Mouse (Mus musculus) CH12.LX (cell line): ENCODE measurements at regions not wholly inside any gene's neighbourhood (a gene's known extent, or its start where the extent isn't known, plus 50 kb on each side); places are given as distances from the start of the nearest gene placed in this dataset.

Source experiments
- DNase-seq: peaks from one replicate; pipeline ENCODE4 v3.0.0-alpha.2; 2013; ENCODE audit errors: extremely low read depth
- H3K27ac ChIP-seq: 2 replicates; pipeline ENCODE4 v1.5.1; 2012; ENCODE audit warnings: low read depth, mild to moderate bottlenecking, control low read depth, moderate library complexity; ENCODE audit not compliant: insufficient read depth
- H3K27me3 ChIP-seq: replicated peaks from 2 replicates; pipeline ENCODE3; 2012; ENCODE audit warnings: inconsistent platforms
- H3K36me3 ChIP-seq, 2 experiments: replicated peaks in 1 of 2; 2 replicates each; pipeline versions ENCODE3 to v1.6.1; 2012; ENCODE audit warnings: inconsistent platforms in 1 of 2, low read length in 1 of 2, mild to moderate bottlenecking in 1 of 2, mixed read lengths in 1 of 2, moderate library complexity in 1 of 2; ENCODE audit not compliant: control insufficient read depth in 1 of 2, insufficient read depth in 1 of 2
- H3K4me1 ChIP-seq, 2 experiments: 2 replicates each; pipeline ENCODE4 v1.6.1; 2012; ENCODE audit warnings: inconsistent platforms in 1 of 2, moderate library complexity in 1 of 2; ENCODE audit not compliant: insufficient read depth in 2 of 2, control insufficient read depth in 1 of 2
- H3K4me2 ChIP-seq: 2 replicates; pipeline ENCODE4 v1.6.1; 2012; ENCODE audit warnings: low read depth, mild to moderate bottlenecking, control low read depth; ENCODE audit not compliant: poor library complexity, insufficient read depth, severe bottlenecking
- H3K4me3 ChIP-seq, 3 experiments: fragments of 150-350 bp in 1 of 3; sonication (generic) in 1 of 3; replicated peaks in 1 of 3; 2 replicates each; pipeline versions ENCODE3 to v1.5.1; 2011 to 2012; ENCODE audit warnings: low read depth in 2 of 3, low read length in 2 of 3, mild to moderate bottlenecking in 2 of 3, moderate library complexity in 2 of 3, control low read depth in 1 of 3, improper control_type of control experiment in 1 of 3, inconsistent platforms in 1 of 3, mixed read lengths in 1 of 3; ENCODE audit not compliant: poor library complexity in 1 of 3
- H3K79me2 ChIP-seq: replicated peaks from 2 replicates; pipeline ENCODE4 v1.6.1; 2012; ENCODE audit warnings: mild to moderate bottlenecking, moderate library complexity; ENCODE audit not compliant: control insufficient read depth, poor library complexity, insufficient read depth, severe bottlenecking; ENCODE audit errors: extremely low read depth
- H3K9ac ChIP-seq: 2 replicates; pipeline ENCODE4 v1.6.1; 2012; ENCODE audit warnings: low read depth, mild to moderate bottlenecking, control low read depth, moderate library complexity; ENCODE audit not compliant: insufficient read depth
- H3K9me3 ChIP-seq: replicated peaks from 2 replicates; pipeline ENCODE3; 2012; ENCODE audit warnings: low read length, inconsistent platforms, mixed read lengths
- BHLHE40 ChIP-seq: IDR thresholded peaks from 2 replicates; pipeline ENCODE4 v1.6.1; 2011; ENCODE audit warnings: mild to moderate bottlenecking, low read depth, low read length, improper control_type of control experiment
- CHD2 ChIP-seq: IDR thresholded peaks from 2 replicates; pipeline ENCODE4 v1.6.1; 2011; ENCODE audit warnings: low read length, improper control_type of control experiment
- CTCF ChIP-seq, 2 experiments: IDR thresholded peaks in 1 of 2; conservative IDR thresholded peaks in 1 of 2; 2 replicates each; pipeline ENCODE4 v1.5.1; 2011 to 2012; ENCODE audit warnings: low read depth in 2 of 2, low read length in 2 of 2, improper control_type of control experiment in 1 of 2, inconsistent platforms in 1 of 2, mild to moderate bottlenecking in 1 of 2, moderate library complexity in 1 of 2
- E2F4 ChIP-seq: IDR thresholded peaks from 2 replicates; pipeline ENCODE4 v1.6.1; 2011; ENCODE audit warnings: low read depth, low read length, improper control_type of control experiment; ENCODE audit not compliant: insufficient replicate concordance
- GABPA ChIP-seq: IDR thresholded peaks from 2 replicates; pipeline ENCODE4 v1.6.1; 2012; ENCODE audit warnings: low read depth, low read length, improper control_type of control experiment, inconsistent platforms; ENCODE audit not compliant: insufficient replicate concordance
- JUND ChIP-seq: conservative IDR thresholded peaks from 2 replicates; pipeline ENCODE4 v1.6.1; 2011; ENCODE audit warnings: low read depth, low read length, improper control_type of control experiment
- KAT2A ChIP-seq: IDR thresholded peaks from 2 replicates; pipeline ENCODE4 v1.6.1; 2012; ENCODE audit warnings: low read length, improper control_type of control experiment, inconsistent platforms; ENCODE audit not compliant: insufficient replicate concordance
- MAX ChIP-seq: IDR thresholded peaks from 2 replicates; pipeline ENCODE4 v1.6.1; 2011; ENCODE audit warnings: low read length, improper control_type of control experiment
- MEF2A ChIP-seq: IDR thresholded peaks from 2 replicates; pipeline ENCODE4 v1.6.1; 2014; ENCODE audit warnings: low read depth, mild to moderate bottlenecking, inconsistent platforms, low read length, improper control_type of control experiment, borderline replicate concordance
- NRF1 ChIP-seq: IDR thresholded peaks from 2 replicates; pipeline ENCODE4 v1.6.1; 2014; ENCODE audit warnings: low read depth, mild to moderate bottlenecking, inconsistent platforms, low read length, improper control_type of control experiment, moderate library complexity
- POLR2A ChIP-seq: IDR thresholded peaks from 2 replicates; pipeline ENCODE4 v1.6.1; 2011; ENCODE audit warnings: low read depth, mild to moderate bottlenecking, improper control_type of control experiment, low read length
- POLR2AphosphoS2 ChIP-seq: IDR thresholded peaks from 2 replicates; pipeline ENCODE4 v1.6.1; 2011; ENCODE audit warnings: low read depth, low read length, improper control_type of control experiment
- RAD21 ChIP-seq: IDR thresholded peaks from 2 replicates; pipeline ENCODE4 v1.6.1; 2011; ENCODE audit warnings: low read depth, mild to moderate bottlenecking, low read length, improper control_type of control experiment, moderate library complexity
- SIN3A ChIP-seq: IDR thresholded peaks from 2 replicates; pipeline ENCODE4 v1.6.1; 2012; ENCODE audit warnings: low read length, improper control_type of control experiment, inconsistent platforms
- USF1 ChIP-seq: IDR thresholded peaks from 2 replicates; pipeline ENCODE4 v1.6.1; 2014; ENCODE audit warnings: low read depth, mild to moderate bottlenecking, inconsistent platforms, low read length, improper control_type of control experiment
- USF2 ChIP-seq: conservative IDR thresholded peaks from 2 replicates; pipeline ENCODE4 v1.6.1; 2011; ENCODE audit warnings: low read depth, low read length, improper control_type of control experiment
- ZC3H11A ChIP-seq: IDR thresholded peaks from 2 replicates; pipeline ENCODE4 v1.6.1; 2012; ENCODE audit warnings: low read depth, mild to moderate bottlenecking, inconsistent platforms, low read length, improper control_type of control experiment
- ZKSCAN1 ChIP-seq: IDR thresholded peaks from 2 replicates; pipeline ENCODE4 v1.6.1; 2012; ENCODE audit warnings: low read depth, inconsistent platforms, low read length, improper control_type of control experiment, borderline replicate concordance
- dilution Hi-C: fragments of 300-500 bp; cut with MboI; formaldehyde crosslinking; loops from 2 replicates; pipeline ENCODE4 v1.14.3; 2020; ENCODE audit warnings: low sequenced_read_pairs; ENCODE audit not compliant: extremely low pct_unique_long_range_greater_than_20kb, extremely low pct_ligation_motif_present
- in situ Hi-C: fragments of 300-500 bp; cut with MboI; formaldehyde crosslinking; loops from 3 replicates; pipeline ENCODE4 v1.14.3; 2019; ENCODE audit warnings: low sequenced_read_pairs, low pct_ligation_motif_present, low pct_unique_long_range_greater_than_20kb, mixed read lengths

DNA sequence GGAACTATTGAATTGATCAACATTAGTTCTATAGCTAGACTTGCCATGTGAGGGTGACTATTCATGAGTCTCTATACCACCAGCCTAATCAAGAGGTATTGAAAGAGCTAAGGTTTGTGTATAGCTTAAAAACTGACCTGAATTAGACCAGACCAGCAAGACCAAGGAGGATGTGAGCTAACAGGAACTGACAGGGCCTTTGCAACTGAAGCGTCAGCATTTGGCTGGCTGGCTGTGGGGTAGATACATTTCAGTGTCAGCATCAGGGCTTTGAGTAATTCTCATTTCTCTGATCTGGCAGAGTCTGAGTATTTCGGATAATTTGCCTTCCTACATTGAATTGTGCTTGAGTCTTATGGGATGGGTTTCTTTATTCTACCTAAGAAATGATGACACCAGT, 152.8 kb upstream of the Zeb2 start:
- no peaks in the 10 kb centered on the region for H3K9me3 ChIP-seq
- dilution Hi-C loops: no loop called here
- H3K4me3 ChIP-seq: no peak overlapping the region
- no peak overlapping the region for H3K4me2 ChIP-seq
- H3K79me2 ChIP-seq: no peaks in the 10 kb centered on the region
- no peak overlapping the region for H3K9ac ChIP-seq
- no peak for DNase-seq
- in situ Hi-C loops: no loop called here
- H3K27me3 ChIP-seq: no peaks in the 10 kb centered on the region
- no peak overlapping the region for H3K27ac ChIP-seq
- no peaks in the 10 kb centered on the region for H3K36me3 ChIP-seq
- TF ChIP-seq MAX: no peak
- no peak for TF ChIP-seq POLR2A
- TF ChIP-seq BHLHE40: no peak
- TF ChIP-seq USF1: no peak
- TF ChIP-seq CTCF (conservative IDR thresholded peaks at IDR 0.05 in 1 of 2, IDR thresholded peaks at IDR 0.05 in 1 of 2; ENCODE audit: low read depth in 2 of 2, low read length in 2 of 2): no peak
- TF ChIP-seq GABPA: no peak
- no peak for TF ChIP-seq RAD21
- TF ChIP-seq ZKSCAN1: no peak
- no peak for TF ChIP-seq E2F4
- no peak for TF ChIP-seq USF2
- no peak for TF ChIP-seq POLR2AphosphoS2
- no peak for TF ChIP-seq KAT2A
- TF ChIP-seq SIN3A: no peak
- no peak for TF ChIP-seq MEF2A
- peaks cover 0 to 2% of the 10 kb centered on the region in 2 experiments; a peak in 1 of 4 replicates for H3K4me1 ChIP-seq

DNA sequence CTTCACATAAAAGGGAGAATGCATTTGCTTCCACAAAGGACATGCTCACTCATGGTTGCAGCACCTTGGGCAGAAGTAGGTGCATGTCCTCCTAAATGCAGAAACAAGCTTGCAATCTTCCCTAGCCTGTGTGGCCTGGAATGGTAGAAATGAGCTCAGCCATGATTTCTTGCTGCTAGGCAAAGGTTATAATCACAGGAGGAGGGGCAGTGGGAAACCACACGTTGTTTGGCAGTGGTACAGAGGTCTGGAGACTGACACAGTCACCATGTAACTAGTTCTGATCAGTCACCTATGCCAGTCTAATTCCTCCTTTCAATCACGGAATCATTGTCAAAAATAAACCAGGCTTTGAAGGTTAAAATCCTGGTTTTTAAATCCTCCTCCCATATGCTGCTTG, 148.6 kb upstream of the Zeb2 start:
- Histone ChIP-seq H3K4me2 (no peak overlapping the region), H3K27ac (no peak overlapping the region), H3K9ac (no peak overlapping the region), H3K27me3 (no peaks in the 10 kb centered on the region), H3K9me3 (no peaks in the 10 kb centered on the region), H3K36me3 (no peaks in the 10 kb centered on the region), H3K4me1 (peaks cover 9 to 22% of the 10 kb centered on the region in 2 experiments), H3K4me3 (no peak overlapping the region), H3K79me2 (no peaks in the 10 kb centered on the region)
- TF ChIP-seq ZKSCAN1 (no peak), ZC3H11A (no peak), NRF1 (no peak), JUND (no peak), CHD2 (no peak), BHLHE40 (no peak)
- in situ Hi-C loops (no loop called here), dilution Hi-C loops (no loop called here)
- DNase-seq: no peak
